Mouse (Mus musculus) G1E (cell line): Measurements from ENCODE around the gene Rab3il1.

Experiments used
- CTCF ChIP-seq: IDR thresholded peaks from 2 replicates; pipeline ENCODE4 v1.5.1; 2012; ENCODE audit warnings: low read depth, low read length, inconsistent platforms, mixed read lengths
- GATA2 ChIP-seq: IDR thresholded peaks from 2 replicates; pipeline ENCODE4 v1.6.1; 2012; ENCODE audit warnings: low read depth, low read length, inconsistent platforms, borderline replicate concordance
- POLR2AphosphoS5 ChIP-seq: IDR thresholded peaks from 2 replicates; pipeline ENCODE4 v1.6.1; 2012; ENCODE audit warnings: low read depth, low read length, inconsistent platforms; ENCODE audit not compliant: insufficient replicate concordance
- TAL1 ChIP-seq: conservative IDR thresholded peaks from 2 replicates; pipeline ENCODE4 v1.6.1; 2012; ENCODE audit warnings: low read depth, low read length, inconsistent platforms, mixed read lengths

GRCm38 (mm10) chr19:10013913-10014312, 12.4 kb downstream of the Rab3il1 start:
- no peak for TF ChIP-seq CTCF
- no peak for TF ChIP-seq POLR2AphosphoS5
- no peak for TF ChIP-seq GATA2
- no peak for TF ChIP-seq TAL1
